Mouse (Mus musculus): ENCODE measurements around the gene Kctd11.

- no peak for TF ChIP-seq EP300 (IDR thresholded peaks at IDR 0.05; ENCODE audit: insufficient read depth, low read depth, low read length)
- TF ChIP-seq CTCF (IDR thresholded peaks at IDR 0.05; ENCODE audit: low read depth, low read length), result no peak
Measured at GRCm38 (mm10) chr11:69912716-69913530, 31.7 kb upstream of the Kctd11 start.

Data from ES-Bruce4 (cell line).